Mouse (Mus musculus) ES-E14 (cell line): ENCODE results near the gene Srd5a3.

ENCODE experiments used
- CHD2 ChIP-seq: IDR thresholded peaks from 2 replicates; pipeline ENCODE4 v1.6.1; 2014; ENCODE audit warnings: mild to moderate bottlenecking, low read depth, low read length, inconsistent platforms
- HCFC1 ChIP-seq: IDR thresholded peaks from 2 replicates; pipeline ENCODE4 v1.6.1; 2012; ENCODE audit warnings: low read length, inconsistent platforms, borderline replicate concordance; ENCODE audit not compliant: insufficient read depth

DNA sequence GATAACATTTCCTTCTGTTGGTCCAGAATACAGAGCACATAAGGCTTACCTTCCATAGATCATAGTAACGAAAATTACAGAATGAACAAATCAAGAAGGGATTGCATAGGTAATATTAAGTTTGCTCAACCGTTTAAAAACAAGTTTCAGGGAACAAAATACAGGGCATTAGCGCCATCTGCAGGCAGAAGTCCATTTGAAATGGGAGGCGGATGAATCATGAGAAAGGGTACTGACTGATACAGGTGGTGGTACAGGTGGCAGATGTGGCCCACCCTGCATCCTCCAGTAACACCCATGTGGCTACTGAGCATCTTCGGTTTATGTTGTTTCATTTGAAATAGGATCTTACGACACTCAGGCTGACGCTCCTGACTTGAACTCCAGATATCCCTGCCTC lies 21.6 kb upstream of the Srd5a3 start:
- TF ChIP-seq CHD2 (no peak), HCFC1 (no peak)
